Mouse (Mus musculus): Measurements from ENCODE around the gene Pomgnt2.

- TF ChIP-seq POLR2A (IDR thresholded peaks at IDR 0.05; ENCODE audit: borderline replicate concordance, extremely low read depth, insufficient read depth, insufficient read length, poor library complexity, severe bottlenecking) (no peak), CTCF (IDR thresholded peaks at IDR 0.05; ENCODE audit: borderline replicate concordance, extremely low read depth, insufficient read depth, insufficient read length) (no peak)
These were observed 35.2 kb upstream of the Pomgnt2 start for GRCm38 (mm10) chr9:122032071-122032470.

Data from brain, embryonic 14.5 days (tissue).